Mouse (Mus musculus): ENCODE data around the gene Krtap13.

DNA sequence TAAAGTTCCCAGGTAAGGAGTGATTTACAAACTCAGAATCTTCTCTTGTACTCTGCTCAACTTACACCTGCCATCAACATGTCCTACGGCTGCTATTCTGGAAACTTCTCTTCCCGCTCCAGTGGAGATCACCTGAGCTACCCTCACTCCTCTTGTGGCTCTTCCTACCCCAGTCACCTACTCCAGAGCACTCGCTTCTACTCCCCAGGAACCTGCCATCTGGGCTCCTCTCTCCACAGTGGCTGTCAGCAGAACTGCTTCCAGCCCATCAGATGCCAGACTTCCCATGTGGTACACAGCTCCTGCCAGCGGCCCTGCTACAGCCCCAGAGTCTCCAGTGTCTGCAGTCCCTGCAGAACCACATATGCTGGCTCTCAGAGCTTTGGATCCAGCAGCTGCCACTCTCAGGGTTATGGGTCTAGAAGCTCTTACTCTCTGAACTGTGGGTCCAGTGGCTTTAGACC, 22.6 kb downstream of the Krtap13 start, which contains the start of gene Krtap13-1:
- TF ChIP-seq CTCF (IDR thresholded peaks at IDR 0.05; ENCODE audit: low read depth) (no peak), EP300 (optimal IDR thresholded peaks at IDR 0.05) (no peak)
